Mouse (Mus musculus) liver, postnatal 0 days (tissue): ENCODE measurements around the gene Sgcb. TPM values are rescaled to one million over a fixed set of nuclear protein-coding genes. Genes with fewer than 3 reads are reported as not detected.

Source experiments
- ATAC-seq: fragments of 200-750 bp; cut with Nextera tagmentation; 2 replicates; pipeline ENCODE4 v1.8.0; 2017; ENCODE audit warnings: mild to moderate bottlenecking, moderate library complexity
- DNase-seq: peaks from one replicate; pipeline ENCODE4 v3.0.0-alpha.2; 2016
- H3K27ac ChIP-seq: fragments of 300-500 bp; sonication (generic); 2 replicates; pipeline ENCODE4 v1.5.1; 2014; ENCODE audit warnings: antibody characterized with exemption, moderate library complexity, mild to moderate bottlenecking, low read depth
- H3K27me3 ChIP-seq: fragments of 300-500 bp; sonication (generic); 2 replicates; pipeline ENCODE4 v1.6.1; 2014; ENCODE audit warnings: low read length, control low read depth, mixed read lengths; ENCODE audit not compliant: insufficient read depth
- H3K36me3 ChIP-seq: fragments of 300-500 bp; sonication (generic); replicated peaks from 2 replicates; pipeline ENCODE4 v1.6.1; 2014; ENCODE audit warnings: mild to moderate bottlenecking, control low read depth, low read length, moderate library complexity, mixed read lengths; ENCODE audit not compliant: insufficient read depth
- H3K4me1 ChIP-seq: fragments of 300-500 bp; sonication (generic); 2 replicates; pipeline ENCODE4 v1.6.1; 2014; ENCODE audit warnings: antibody characterized with exemption, mild to moderate bottlenecking, control low read depth; ENCODE audit not compliant: insufficient read depth
- H3K4me2 ChIP-seq: fragments of 300-500 bp; sonication (generic); 2 replicates; pipeline ENCODE4 v1.6.1; 2014; ENCODE audit warnings: low read depth, mild to moderate bottlenecking, low read length, moderate library complexity, mixed read lengths
- H3K4me3 ChIP-seq: fragments of 300-500 bp; sonication (generic); 2 replicates; pipeline ENCODE4 v1.5.1; 2014; ENCODE audit warnings: low read depth, low read length
- H3K9ac ChIP-seq: fragments of 300-500 bp; sonication (generic); replicated peaks from 2 replicates; pipeline ENCODE4 v1.6.1; 2014; ENCODE audit warnings: mild to moderate bottlenecking, moderate library complexity
- H3K9me3 ChIP-seq: fragments of 300-500 bp; sonication (generic); 2 replicates; pipeline ENCODE4 v1.6.1; 2016; ENCODE audit warnings: mild to moderate bottlenecking, control low read depth, low read length, mixed read lengths
- CTCF ChIP-seq: sonication (generic); IDR thresholded peaks from 2 replicates; pipeline ENCODE4 v1.5.1; 2016; ENCODE audit warnings: antibody characterized with exemption, low read depth
- EP300 ChIP-seq: IDR thresholded peaks from 2 replicates; pipeline ENCODE4 v1.6.1; 2016; ENCODE audit warnings: antibody characterized with exemption, low read depth, mild to moderate bottlenecking
- WGBS: fragments of 180-500 bp; shearing (Covaris S2); extraction: QIAGEN DNeasy Blood & Tissue Kit; methylation state at CpG from one replicate; pipeline ENCODE4 v1.1.7; 2014; ENCODE audit not compliant: insufficient replicate concordance; 5-methylcytosine and 5-hydroxymethylcytosine counted together
- polyA plus RNA-seq: library from polyadenylated mRNA; unstranded; fragments of >200 nt; fragmentation: Nextera tagmentation; extraction: Ambion mirVana; gene quantifications from 2 replicates; pipeline ENCODE4 v1.2.1, GENCODE M21; 2015

Gene Sgcb
- polyA plus RNA-seq, 1 experiment from 2014 or later, result 2.3 TPM

GRCm38 (mm10) chr5:73686149-73686548 is 38.6 kb upstream of the Sgcb start:
- Histone ChIP-seq H3K4me1 (peaks cover 3% of the 10 kb centered on the region; the same call in 1 of the 2 replicates), H3K36me3 (no peaks in the 10 kb centered on the region), H3K9me3 (no peaks in the 10 kb centered on the region), H3K9ac (no peak overlapping the region), H3K27ac (no peak overlapping the region), H3K4me3 (no peak overlapping the region), H3K27me3 (no peaks in the 10 kb centered on the region), H3K4me2 (no peak overlapping the region)
- no peak for ATAC-seq
- WGBS, result 23% methylated on average over 4 of the region's 4 CpGs
- peak; percentile 58 for TF ChIP-seq CTCF
- TF ChIP-seq EP300, result no peak
- DNase-seq, result no peak

- no peaks in the 10 kb centered on the region for H3K36me3 ChIP-seq
- no peaks in the 10 kb centered on the region for H3K4me1 ChIP-seq
- H3K9ac ChIP-seq, result no peak overlapping the region
- H3K27ac ChIP-seq, result no peak overlapping the region
- no peak overlapping the region for H3K4me3 ChIP-seq
- 51% methylated on average over 9 of the region's 9 CpGs for WGBS
- H3K27me3 ChIP-seq, result no peaks in the 10 kb centered on the region
- ATAC-seq, result no peak
- H3K4me2 ChIP-seq, result no peak overlapping the region
- no peak for TF ChIP-seq EP300
- TF ChIP-seq CTCF, result peak; percentile 50
- H3K9me3 ChIP-seq, result no peaks in the 10 kb centered on the region
- DNase-seq, result no peak
Measured at GRCm38 (mm10) chr5:73683706-73684409, 36.3 kb upstream of the Sgcb start.

- Histone ChIP-seq H3K9me3 (no peaks in the 10 kb centered on the region), H3K4me1 (no peaks in the 10 kb centered on the region), H3K4me3 (no peak overlapping the region), H3K36me3 (no peaks in the 10 kb centered on the region), H3K4me2 (no peak overlapping the region), H3K27me3 (no peaks in the 10 kb centered on the region), H3K9ac (no peak overlapping the region), H3K27ac (no peak overlapping the region)
- DNase-seq (no peak), ATAC-seq (no peak)
- 75% methylated on average over 6 of the region's 6 CpGs for WGBS
- no peak for TF ChIP-seq EP300
- no peak for TF ChIP-seq CTCF
Measured at GRCm38 (mm10) chr5:73683221-73683620, 35.6 kb upstream of the Sgcb start.

- Histone ChIP-seq H3K9ac (no peak overlapping the region), H3K4me2 (no peak overlapping the region), H3K4me3 (no peak overlapping the region), H3K27me3 (no peaks in the 10 kb centered on the region), H3K9me3 (no peaks in the 10 kb centered on the region), H3K27ac (no peak overlapping the region), H3K4me1 (no peaks in the 10 kb centered on the region), H3K36me3 (no peaks in the 10 kb centered on the region)
- no peak for TF ChIP-seq CTCF
- TF ChIP-seq EP300, result no peak
- DNase-seq (no peak), ATAC-seq (no peak)
- WGBS, result 73% methylated on average over 13 of the region's 13 CpGs
Measured at GRCm38 (mm10) chr5:73676626-73677025, 29.0 kb upstream of the Sgcb start.

GRCm38 (mm10) chr5:73675604-73676003 is 28.0 kb upstream of the Sgcb start:
- H3K4me2 ChIP-seq, result no peak overlapping the region
- no peaks in the 10 kb centered on the region for H3K36me3 ChIP-seq
- no peaks in the 10 kb centered on the region for H3K27me3 ChIP-seq
- no peaks in the 10 kb centered on the region for H3K4me1 ChIP-seq
- H3K27ac ChIP-seq, result no peak overlapping the region
- TF ChIP-seq EP300 (no peak), CTCF (no peak)
- 77% methylated on average over 3 of the region's 3 CpGs for WGBS
- no peak overlapping the region for H3K4me3 ChIP-seq
- no peaks in the 10 kb centered on the region for H3K9me3 ChIP-seq
- H3K9ac ChIP-seq, result no peak overlapping the region
- no peak for DNase-seq
- no peak for ATAC-seq

- Histone ChIP-seq H3K4me2 (no peak overlapping the region), H3K27ac (no peak overlapping the region), H3K36me3 (no peaks in the 10 kb centered on the region), H3K9me3 (no peaks in the 10 kb centered on the region), H3K4me3 (no peak overlapping the region), H3K9ac (no peak overlapping the region), H3K4me1 (no peaks in the 10 kb centered on the region), H3K27me3 (no peaks in the 10 kb centered on the region)
- WGBS, result 52% methylated on average over 26 of the region's 26 CpGs
- TF ChIP-seq CTCF (no peak), EP300 (no peak)
- DNase-seq (no peak), ATAC-seq (no peak)
Measured at GRCm38 (mm10) chr5:73669386-73669785, 21.8 kb upstream of the Sgcb start.
